Comparison of ENCODE assay signal across 8 mouse cellular contexts in genomic region chr10:19692988-19693387, GRCm38 (mm10). TPM values are rescaled to one million over a fixed set of nuclear protein-coding genes. Genes with fewer than 3 reads are reported as not detected.
DNase-seq lines count a peak whose midpoint lies in the region; ATAC-seq and TF ChIP-seq lines count a peak whose summit lies in the region.

No protein-coding gene starts in this region.

- no peak overlapping the region for H3K4me3 ChIP-seq in heart, embryonic 16.5 days (ENCODE audit: low read length)
- peak overlapping the region; percentile 16; the same call in 1 of the 2 replicates for H3K4me3 ChIP-seq in spleen, adult 2 months (ENCODE audit: extremely low read depth, insufficient read depth, insufficient read length)

- no peaks in the 10 kb centered on the region for H3K27me3 ChIP-seq in heart, embryonic 16.5 days (ENCODE audit: control insufficient read depth, insufficient read depth, low read length)
- no peaks in the 10 kb centered on the region for H3K27me3 ChIP-seq in spleen, adult 2 months (ENCODE audit: control insufficient read depth, insufficient read depth, low read length)

- DNase-seq in cerebellum, postnatal 10 days: peak; percentile 50 to 57
- DNase-seq in cerebellum, adult 9-11 months: no peak
- peak; percentile 19 for DNase-seq in MEL-GATA-1-ER (ENCODE audit: extremely low read depth, low read depth)
- DNase-seq in embryo, embryonic 11.5 days (ENCODE audit: low read depth, low spot score): peak; percentile 27
- peak; percentile 26 to 54 for DNase-seq in layer of hippocampus, postnatal 14 days (ENCODE audit: low spot score in 2 of 2)
- DNase-seq in spleen, adult 2 months (ENCODE audit: low read depth in 1 of 2, low spot score in 2 of 2): peak; percentile 71

- peak; percentile 87; the same call in 1 of the 2 replicates for TF ChIP-seq CTCF in spleen, adult 2 months (IDR thresholded peaks at IDR 0.05; ENCODE audit: extremely low read depth, insufficient read depth, insufficient read length, insufficient replicate concordance)

- no peak overlapping the region for H3K27ac ChIP-seq in heart, embryonic 16.5 days (ENCODE audit: low read length)
- H3K27ac ChIP-seq in spleen, adult 2 months (ENCODE audit: insufficient read depth, low read length): 0 out of 2 replicates have a peak overlapping the region, but pooled peaks have one; percentile 1

- WGBS in heart, embryonic 16.5 days: 44% methylated on average over 8 of the region's 8 CpGs
- 11% methylated on average over 8 of the region's 8 CpGs for WGBS in spleen, adult 2 months

- peak; percentile 70; the same call in 1 of the 2 replicates for ATAC-seq in heart, embryonic 16.5 days (replicated peaks; ENCODE audit: extremely low read depth, insufficient read depth, low FRiP score)
- ATAC-seq in megakaryocyte progenitor cell, adult 5-6 weeks (replicated peaks; ENCODE audit: poor library complexity): peak; percentile 80

- TF ChIP-seq POLR2A in spleen, adult 2 months (IDR thresholded peaks at IDR 0.05; ENCODE audit: low read depth, low read length): no peak

- no peaks in the 10 kb centered on the region for H3K9me3 ChIP-seq in heart, embryonic 16.5 days (replicated peaks; ENCODE audit: control insufficient read depth, low read length)

- H3K9ac ChIP-seq in heart, embryonic 16.5 days (ENCODE audit: low read length): no peak overlapping the region

- H3K4me2 ChIP-seq in heart, embryonic 16.5 days (ENCODE audit: low read depth, low read length): 0 out of 2 replicates have a peak overlapping the region, but pooled peaks have one; percentile 21

- H3K4me1 ChIP-seq in heart, embryonic 16.5 days (ENCODE audit: control insufficient read depth, insufficient read depth, low read length): 0 out of 2 replicates have a peak, but pooled peaks cover 3% of the 10 kb centered on the region
- peaks cover 13% of the 10 kb centered on the region for H3K4me1 ChIP-seq in spleen, adult 2 months (ENCODE audit: control insufficient read depth, insufficient read depth, insufficient read length)

- H3K36me3 ChIP-seq in heart, embryonic 16.5 days (ENCODE audit: control insufficient read depth, insufficient read depth): no peaks in the 10 kb centered on the region
- no peaks in the 10 kb centered on the region for H3K36me3 ChIP-seq in spleen, adult 2 months (ENCODE audit: control insufficient read depth, insufficient read depth, low read length)

RNA-seq across cellular contexts. Expression of gene Il20ra, which starts 19.4 kb away (rescaled TPM):
- polyA plus RNA-seq in heart, embryonic 16.5 days (2015; fragmentation: Nextera tagmentation; extraction: Ambion mirVana): 0.12 and 0.21 TPM in 2 replicates
- total RNA-seq in layer of hippocampus, postnatal 14 days (2021): under 1 TPM in 1 of 2 experiments, not detected in 1; 0.24 TPM
- total RNA-seq in megakaryocyte progenitor cell, adult 5-6 weeks (2015): 0.25 TPM in 1 of 2 replicates, not detected in the other
- total RNA-seq in megakaryocyte progenitor cell, adult 5-6 weeks (2017): 0.14 and 0.67 TPM in 2 replicates
- polyA plus RNA-seq in spleen, adult 2 months (2012; rRNA removed): 0.07 TPM in 1 of 2 replicates, not detected in the other
